Mouse (Mus musculus) spleen, adult 2 months (tissue): ENCODE measurements around the gene Xrra1. TPM values are rescaled to one million over a fixed set of nuclear protein-coding genes. Genes with fewer than 3 reads are reported as not detected.
"Not testable (repeated sequence)": the region's sequence is repeated elsewhere in the genome, so short reads cannot be mapped to it uniquely, and the experiment has no call there.

Source experiments
- DNase-seq, 2 experiments: peaks; one replicate each; pipeline versions ENCODE4 v3.0.0 to v3.0.0-alpha.2; 2012 to 2021; ENCODE audit warnings: low spot score in 2 of 2, low read depth in 1 of 2
- H3K27ac ChIP-seq: fragments of 200-500 bp; 2 replicates; pipeline ENCODE4 v1.5.1; 2012; ENCODE audit warnings: low read length, inconsistent platforms; ENCODE audit not compliant: insufficient read depth
- H3K27me3 ChIP-seq: fragments of 200-500 bp; 2 replicates; pipeline ENCODE4 v1.6.1; 2012; ENCODE audit warnings: mild to moderate bottlenecking, moderate library complexity, low read length, inconsistent platforms; ENCODE audit not compliant: control insufficient read depth, insufficient read depth
- H3K36me3 ChIP-seq: fragments of 200-500 bp; 2 replicates; pipeline ENCODE4 v1.6.1; 2012; ENCODE audit warnings: mild to moderate bottlenecking, low read length, inconsistent platforms; ENCODE audit not compliant: control insufficient read depth, insufficient read depth
- H3K4me1 ChIP-seq: fragments of 200-500 bp; 2 replicates; pipeline ENCODE4 v1.6.1; 2011; ENCODE audit warnings: inconsistent platforms; ENCODE audit not compliant: control insufficient read depth, insufficient read depth, insufficient read length
- H3K4me3 ChIP-seq: fragments of 200-500 bp; 2 replicates; pipeline ENCODE4 v1.5.1; 2011; ENCODE audit warnings: mild to moderate bottlenecking, inconsistent platforms; ENCODE audit not compliant: insufficient read depth, insufficient read length; ENCODE audit errors: extremely low read depth
- CTCF ChIP-seq: fragments of 200-500 bp; IDR thresholded peaks from 2 replicates; pipeline ENCODE4 v1.5.1; 2011; ENCODE audit warnings: mild to moderate bottlenecking, inconsistent platforms; ENCODE audit not compliant: insufficient read depth, insufficient read length, insufficient replicate concordance; ENCODE audit errors: extremely low read depth
- POLR2A ChIP-seq: fragments of 200-500 bp; IDR thresholded peaks from 2 replicates; pipeline ENCODE4 v1.6.1; 2011; ENCODE audit warnings: low read depth, low read length, inconsistent platforms
- WGBS: fragments of 180-500 bp; shearing (Covaris S2); methylation state at CpG from one replicate; pipeline ENCODE4 v1.1.7; 2018; 5-methylcytosine and 5-hydroxymethylcytosine counted together
- polyA plus RNA-seq: library from polyadenylated mRNA; depleted of rRNA; stranded (reverse); fragments of >200 nt; gene quantifications from 2 replicates; pipeline ENCODE4 v1.2.3, GENCODE M21; 2012; rRNA removed

The Xrra1 gene
- 0.12 TPM in 1 of 2 replicates, not detected in the other for polyA plus RNA-seq

- H3K4me3 ChIP-seq = peak within 1 kb of the TSS; percentile 80
- peak within 1 kb of the TSS; percentile 65 for H3K27ac ChIP-seq
- H3K36me3 ChIP-seq = no peaks in the 10 kb centered on the region
- peak; percentile 92 to 97 for DNase-seq
- H3K4me1 ChIP-seq = peaks cover 8% of the 10 kb centered on the region
- H3K27me3 ChIP-seq = no peaks in the 10 kb centered on the region
- TF ChIP-seq POLR2A = peak; percentile 92
- TF ChIP-seq CTCF = no peak
- WGBS = under 1% methylated on average over 42 of the region's 42 CpGs
Observed at GRCm38 (mm10) chr7:99858813-99859585, at the start of gene Xrra1. TSS of gene Xrra1 (plus strand) at chr7:99859116.

DNA sequence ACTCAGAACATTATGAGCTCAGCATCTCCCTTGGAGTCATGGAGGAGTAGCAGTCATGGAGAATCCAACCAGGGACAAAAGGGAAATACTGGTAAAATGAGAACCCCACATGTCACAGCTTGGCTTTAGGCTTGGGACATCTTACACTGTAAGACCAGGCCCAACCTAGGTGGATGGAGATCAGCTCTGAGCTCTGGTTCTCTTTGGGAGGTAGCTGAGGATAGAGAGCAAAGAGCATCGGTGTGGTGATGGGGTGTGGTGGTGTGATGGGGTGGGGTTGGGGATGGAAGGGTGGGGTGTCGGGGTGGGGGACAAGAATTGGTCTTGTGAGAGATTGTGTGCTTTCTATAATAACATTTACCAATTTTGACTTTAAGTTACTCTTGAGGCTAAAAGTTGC, 48.1 kb upstream of the Xrra1 start:
- Histone ChIP-seq H3K36me3 (no peaks in the 10 kb centered on the region), H3K4me3 (no peak overlapping the region), H3K4me1 (no peaks in the 10 kb centered on the region), H3K27me3 (no peaks in the 10 kb centered on the region), H3K27ac (no peak overlapping the region)
- DNase-seq = no peak
- WGBS = 85% methylated on average over 2 of the region's 2 CpGs
- TF ChIP-seq CTCF (no peak), POLR2A (no peak)

DNA sequence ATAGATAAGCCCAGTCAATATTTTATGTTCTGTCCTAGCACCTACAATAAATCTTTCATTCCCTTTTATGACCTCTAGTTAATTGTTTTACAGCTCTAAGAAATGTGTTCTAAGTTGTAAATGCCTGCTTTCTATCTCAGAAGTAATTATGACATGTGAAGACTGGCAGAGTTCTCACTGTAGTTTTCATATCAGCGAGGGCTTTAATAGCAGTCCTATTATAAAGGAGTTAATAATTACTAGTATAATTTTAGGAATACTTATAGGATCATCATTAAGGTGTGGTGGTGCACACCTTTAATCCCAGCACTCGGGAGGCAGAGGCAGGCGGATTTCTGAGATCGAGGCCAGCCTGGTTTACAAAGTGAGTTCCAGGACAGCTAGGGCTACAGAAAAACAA, 47.3 kb upstream of the Xrra1 start:
- TF ChIP-seq POLR2A = no peak
- no peak for TF ChIP-seq CTCF
- Histone ChIP-seq H3K4me3 (no peak overlapping the region), H3K27ac (no peak overlapping the region), H3K4me1 (no peaks in the 10 kb centered on the region), H3K36me3 (no peaks in the 10 kb centered on the region), H3K27me3 (no peaks in the 10 kb centered on the region)
- DNase-seq = no peak
- WGBS = 97% methylated on average over 4 of the region's 4 CpGs

DNA sequence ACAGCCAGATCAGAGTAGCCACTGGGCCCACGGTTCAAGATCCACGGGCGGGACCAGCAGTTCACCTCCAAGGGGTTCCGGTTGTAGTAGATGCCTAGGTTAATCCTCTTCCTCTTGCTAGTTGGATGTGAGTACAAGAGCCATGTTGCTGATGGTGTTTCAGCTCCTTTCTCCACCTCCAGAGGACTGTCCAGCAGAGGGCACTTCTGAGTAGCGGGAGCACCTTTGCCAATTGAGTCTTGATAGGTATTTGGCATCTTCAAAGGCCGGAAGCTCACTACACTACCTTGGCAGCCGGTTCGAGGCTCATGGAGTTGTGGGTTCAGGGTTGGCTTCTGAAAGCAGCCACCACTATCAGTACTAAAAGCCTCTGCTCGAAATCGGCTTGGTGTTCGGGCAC, 45.5 kb upstream of the Xrra1 start:
- H3K27me3 ChIP-seq = no peaks in the 10 kb centered on the region
- DNase-seq = peak in 1 of 2 experiments; percentile 47
- no peak overlapping the region for H3K4me3 ChIP-seq
- 91% methylated on average over 11 of the region's 11 CpGs for WGBS
- no peak overlapping the region for H3K27ac ChIP-seq
- TF ChIP-seq POLR2A (no peak), CTCF (peak; percentile 51; the same call in 1 of the 2 replicates)
- no peaks in the 10 kb centered on the region for H3K36me3 ChIP-seq
- no peaks in the 10 kb centered on the region for H3K4me1 ChIP-seq

DNA sequence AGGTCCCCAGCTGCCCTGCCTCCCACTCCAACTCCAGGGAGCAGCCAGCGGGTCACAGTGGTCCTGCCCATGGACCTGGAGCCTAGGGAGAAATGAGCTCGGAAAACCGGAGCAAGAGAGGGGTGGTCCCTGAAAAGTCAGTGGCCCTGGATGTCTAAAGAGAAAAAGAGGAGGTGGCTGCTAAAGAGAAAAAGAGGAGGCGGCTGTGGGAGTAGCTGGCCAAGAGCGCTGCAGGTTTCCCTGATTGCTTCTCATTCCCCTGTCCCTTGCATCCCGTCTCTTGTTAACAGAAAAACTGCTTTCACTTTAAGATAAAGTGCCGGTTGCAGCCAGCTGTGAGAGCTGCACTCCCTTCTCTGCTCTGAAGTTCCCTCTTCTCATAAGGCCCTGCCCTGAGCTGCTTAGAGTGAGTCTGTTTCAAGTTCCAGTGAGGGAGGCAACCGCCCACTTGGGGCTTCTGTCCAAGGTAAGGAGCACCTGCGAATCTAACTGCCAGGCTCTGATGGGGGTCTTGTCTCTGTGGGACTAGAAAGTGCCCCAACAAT, 40.7 kb upstream of the Xrra1 start:
- not testable (repeated sequence) for H3K27me3 ChIP-seq, H3K4me3 ChIP-seq, H3K4me1 ChIP-seq, DNase-seq, H3K36me3 ChIP-seq
- 0 out of 2 replicates have a peak overlapping the region, but pooled peaks have one; percentile 8 for H3K27ac ChIP-seq
- WGBS = 27% methylated on average over 9 of the region's 9 CpGs

GRCm38 (mm10) chr7:99821953-99822352, 37.0 kb upstream of the Xrra1 start:
- no peaks in the 10 kb centered on the region for H3K27me3 ChIP-seq
- DNase-seq = no peak
- no peak overlapping the region for H3K4me3 ChIP-seq
- H3K27ac ChIP-seq = no peak overlapping the region
- 87% methylated on average over 2 of the region's 2 CpGs for WGBS
- H3K36me3 ChIP-seq = no peaks in the 10 kb centered on the region
- no peaks in the 10 kb centered on the region for H3K4me1 ChIP-seq
- TF ChIP-seq CTCF (no peak), POLR2A (no peak)

DNA sequence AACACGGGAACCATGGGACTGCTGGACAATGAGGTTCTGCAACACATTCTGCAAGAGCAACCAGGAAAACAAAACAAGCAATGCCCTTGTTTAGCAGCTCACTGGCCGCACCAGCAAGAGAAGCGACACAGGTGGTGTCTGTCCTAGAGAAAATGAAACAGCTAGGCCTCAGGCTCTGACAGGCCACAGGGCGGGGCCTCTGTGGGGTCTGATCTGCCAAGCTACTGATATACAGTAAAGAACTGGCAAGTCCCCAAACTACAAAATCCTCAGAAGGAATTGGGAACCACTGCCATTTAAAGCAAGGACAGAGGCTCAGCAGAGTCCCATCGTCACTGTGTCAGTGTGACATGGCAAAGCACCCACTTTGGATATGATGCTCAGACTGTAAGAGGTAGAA, 36.5 kb upstream of the Xrra1 start:
- Histone ChIP-seq H3K4me1 (no peaks in the 10 kb centered on the region), H3K27ac (peak overlapping the region; percentile 5; the same call in 1 of the 2 replicates), H3K4me3 (no peak overlapping the region), H3K27me3 (no peaks in the 10 kb centered on the region), H3K36me3 (no peaks in the 10 kb centered on the region)
- DNase-seq = no peak
- TF ChIP-seq CTCF (no peak), POLR2A (no peak)
- 75% methylated on average over 5 of the region's 5 CpGs for WGBS
